Mouse (Mus musculus): ENCODE measurements at regions not wholly inside any gene's neighbourhood (a gene's known extent, or its start where the extent isn't known, plus 50 kb on each side); places are given as distances from the start of the nearest gene placed in this dataset.
"Not testable (repeated sequence)": the region's sequence is repeated elsewhere in the genome, so short reads cannot be mapped to it uniquely, and the experiment has no call there.

- no peak for DNase-seq
These were observed 442.7 kb upstream of the Tbl1xr1 start for GRCm38 (mm10) chr3:21633600-21634221.

- DNase-seq: no peak
These were observed 441.7 kb upstream of the Tbl1xr1 start for GRCm38 (mm10) chr3:21634675-21635204.

GRCm38 (mm10) chr3:21638886-21639285 is 437.6 kb upstream of the Tbl1xr1 start:
- peak in 1 of 2 experiments; percentile 47 for DNase-seq

GRCm38 (mm10) chr3:21639576-21639975 is 436.9 kb upstream of the Tbl1xr1 start:
- peak in 1 of 2 experiments; percentile 10 for DNase-seq

- no peak for DNase-seq
These were observed 432.4 kb upstream of the Tbl1xr1 start for GRCm38 (mm10) chr3:21644086-21644485.

GRCm38 (mm10) chr3:21645268-21645667 is 431.2 kb upstream of the Tbl1xr1 start:
- no peak for DNase-seq

- no peak for DNase-seq
These were observed 426.5 kb upstream of the Tbl1xr1 start for GRCm38 (mm10) chr3:21649885-21650469.

- no peak for DNase-seq
These were observed 421.2 kb upstream of the Tbl1xr1 start for GRCm38 (mm10) chr3:21655301-21655700.

- DNase-seq: no peak
These were observed 408.9 kb upstream of the Tbl1xr1 start for GRCm38 (mm10) chr3:21667349-21668143.

GRCm38 (mm10) chr3:21671885-21672284 is 404.6 kb upstream of the Tbl1xr1 start:
- DNase-seq: no peak

- DNase-seq: no peak
These were observed 404.0 kb upstream of the Tbl1xr1 start for GRCm38 (mm10) chr3:21672492-21672891.

- no peak for DNase-seq
These were observed 403.0 kb upstream of the Tbl1xr1 start for GRCm38 (mm10) chr3:21673466-21673865.

- no peak for DNase-seq
These were observed 398.2 kb upstream of the Tbl1xr1 start for GRCm38 (mm10) chr3:21678265-21678664.

- DNase-seq: no peak
These were observed 397.7 kb upstream of the Tbl1xr1 start for GRCm38 (mm10) chr3:21678734-21679133.

- DNase-seq: not testable (repeated sequence)
These were observed 378.3 kb upstream of the Tbl1xr1 start for GRCm38 (mm10) chr3:21697980-21698672.

GRCm38 (mm10) chr3:21699526-21699925 is 376.9 kb upstream of the Tbl1xr1 start:
- no peak for DNase-seq

GRCm38 (mm10) chr3:21700326-21700725 is 376.1 kb upstream of the Tbl1xr1 start:
- no peak for DNase-seq

GRCm38 (mm10) chr3:21726747-21727505 is 349.5 kb upstream of the Tbl1xr1 start:
- no peak for DNase-seq

GRCm38 (mm10) chr3:21728019-21728418 is 348.4 kb upstream of the Tbl1xr1 start:
- DNase-seq: no peak

GRCm38 (mm10) chr3:21729328-21729727 is 347.1 kb upstream of the Tbl1xr1 start:
- no peak for DNase-seq

GRCm38 (mm10) chr3:21735688-21736087 is 340.8 kb upstream of the Tbl1xr1 start:
- not testable (repeated sequence) for DNase-seq

GRCm38 (mm10) chr3:21739720-21740119 is 336.7 kb upstream of the Tbl1xr1 start:
- no peak for DNase-seq
